Mouse (Mus musculus) liver, embryonic 14.5 days (tissue): Measurements from ENCODE around the gene Hsd17b14. TPM values are rescaled to one million over a fixed set of nuclear protein-coding genes. Genes with fewer than 3 reads are reported as not detected.

Source experiments
- ATAC-seq: fragments of 200-750 bp; cut with Nextera tagmentation; 2 replicates; pipeline ENCODE4 v1.8.0; 2017; ENCODE audit warnings: moderate number of reproducible peaks, mild to moderate bottlenecking, moderate library complexity; ENCODE audit not compliant: insufficient read depth
- DNase-seq, 3 experiments: peaks; one replicate each; pipeline ENCODE4 v3.0.0-alpha.2; 2012 to 2013; ENCODE audit warnings: low read depth in 3 of 3, low spot score in 3 of 3
- H3K27ac ChIP-seq: fragments of 300-500 bp; sonication (generic); 2 replicates; pipeline ENCODE4 v1.5.1; 2014; ENCODE audit warnings: moderate library complexity, mild to moderate bottlenecking, control low read depth, inconsistent platforms
- H3K27me3 ChIP-seq: fragments of 300-500 bp; sonication (generic); 2 replicates; pipeline ENCODE4 v1.6.1; 2014; ENCODE audit warnings: mild to moderate bottlenecking, low read length, moderate library complexity; ENCODE audit not compliant: control insufficient read depth, insufficient read depth
- H3K36me3 ChIP-seq: fragments of 300-500 bp; sonication (generic); replicated peaks from 2 replicates; pipeline ENCODE4 v1.6.1; 2014; ENCODE audit warnings: low read depth; ENCODE audit not compliant: control insufficient read depth, insufficient read depth
- H3K4me1 ChIP-seq, 2 experiments: fragments of 200-500 bp in 1 of 2; fragments of 300-500 bp in 1 of 2; sonication (generic) in 1 of 2; replicated peaks; 2 replicates each; pipeline ENCODE4 v1.6.1; 2012 to 2014; ENCODE audit warnings: antibody characterized with exemption in 1 of 2, inconsistent platforms in 1 of 2, low read length in 1 of 2; ENCODE audit not compliant: control insufficient read depth in 2 of 2, insufficient read depth in 2 of 2
- H3K4me2 ChIP-seq: fragments of 300-500 bp; sonication (generic); 2 replicates; pipeline ENCODE4 v1.6.1; 2014; ENCODE audit warnings: low read depth, mild to moderate bottlenecking, control low read depth, moderate library complexity
- H3K4me3 ChIP-seq, 2 experiments: fragments of 200-500 bp in 1 of 2; fragments of 300-500 bp in 1 of 2; sonication (generic) in 1 of 2; 2 replicates each; pipeline ENCODE4 v1.5.1; 2012 to 2014; ENCODE audit warnings: low read depth in 2 of 2, low read length in 2 of 2, mild to moderate bottlenecking in 2 of 2, control low read depth in 1 of 2, inconsistent platforms in 1 of 2, moderate library complexity in 1 of 2; ENCODE audit not compliant: insufficient read depth in 1 of 2
- H3K9ac ChIP-seq: fragments of 300-500 bp; sonication (generic); replicated peaks from 2 replicates; pipeline ENCODE4 v1.6.1; 2014; ENCODE audit warnings: mild to moderate bottlenecking, control low read depth, moderate library complexity
- H3K9me3 ChIP-seq: fragments of 300-500 bp; sonication (generic); 2 replicates; pipeline ENCODE4 v1.6.1; 2016; ENCODE audit warnings: low read length, mixed read lengths; ENCODE audit not compliant: control insufficient read depth
- CTCF ChIP-seq: IDR thresholded peaks from 2 replicates; pipeline ENCODE4 v1.5.1; 2016; ENCODE audit warnings: antibody characterized with exemption, low read depth, control low read depth
- EP300 ChIP-seq: IDR thresholded peaks from 2 replicates; pipeline ENCODE4 v1.6.1; 2016; ENCODE audit warnings: antibody characterized with exemption, low read depth
- WGBS: fragments of 180-500 bp; shearing (Covaris S2); extraction: QIAGEN DNeasy Blood & Tissue Kit; methylation state at CpG from one replicate; pipeline ENCODE4 v1.1.7; 2014; ENCODE audit not compliant: insufficient replicate concordance; 5-methylcytosine and 5-hydroxymethylcytosine counted together
- polyA plus RNA-seq, 2 experiments: library from polyadenylated mRNA; depleted of rRNA in 1 of 2; stranded (reverse) in 1 of 2; unstranded in 1 of 2; fragments of >200 nt; fragmentation: Nextera tagmentation in 1 of 2; extraction: Ambion mirVana in 1 of 2; gene quantifications; 2 replicates each; pipeline versions ENCODE4 v1.2.1 to v1.2.3; 2012 to 2014

The Hsd17b14 gene
- polyA plus RNA-seq, 2 experiments = 1.2 to 2.1 TPM

DNA sequence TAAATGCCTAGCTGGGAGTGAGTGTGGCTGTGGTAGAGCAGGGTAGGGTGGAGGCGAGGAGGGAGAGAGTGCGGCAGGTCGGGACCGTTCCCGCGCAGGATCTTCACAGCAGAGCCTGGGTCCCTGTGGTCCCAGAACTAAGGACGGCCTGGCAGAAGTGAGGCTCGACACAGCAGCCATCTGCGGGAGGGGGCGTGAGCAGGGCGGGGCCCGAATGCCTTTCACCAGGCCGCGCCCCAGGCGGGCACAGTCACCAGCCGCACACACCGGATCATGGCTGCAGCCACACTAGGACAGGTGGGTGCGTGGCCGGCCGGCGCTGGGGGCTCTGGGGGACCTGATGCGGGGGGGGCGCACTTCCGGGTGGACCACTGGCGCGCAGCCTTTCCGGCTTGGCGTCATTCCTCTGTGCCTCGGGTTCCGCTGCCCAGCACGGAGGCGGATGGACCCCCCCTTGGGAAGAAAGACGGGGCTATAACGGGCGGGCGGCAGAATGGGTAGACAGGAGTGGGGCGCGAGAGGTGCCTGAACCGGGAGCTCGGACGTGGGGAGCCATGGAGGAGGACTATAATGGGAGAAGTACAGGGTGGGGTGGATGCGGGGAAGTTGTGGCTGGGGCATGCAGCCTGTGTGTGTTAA is 15.5 kb downstream of the Hsd17b14 start, which contains the start of gene Bcat2:
Bcat2 (plus strand) TSS at position 51 of the 639 bp plus-strand sequence.
- peak; percentile 57 to 65 (median 57) for DNase-seq
- 2% methylated on average over 42 of the region's 42 CpGs for WGBS
- H3K4me1 ChIP-seq = peaks cover 42 to 46% of the 10 kb centered on the region in 2 experiments

DNA sequence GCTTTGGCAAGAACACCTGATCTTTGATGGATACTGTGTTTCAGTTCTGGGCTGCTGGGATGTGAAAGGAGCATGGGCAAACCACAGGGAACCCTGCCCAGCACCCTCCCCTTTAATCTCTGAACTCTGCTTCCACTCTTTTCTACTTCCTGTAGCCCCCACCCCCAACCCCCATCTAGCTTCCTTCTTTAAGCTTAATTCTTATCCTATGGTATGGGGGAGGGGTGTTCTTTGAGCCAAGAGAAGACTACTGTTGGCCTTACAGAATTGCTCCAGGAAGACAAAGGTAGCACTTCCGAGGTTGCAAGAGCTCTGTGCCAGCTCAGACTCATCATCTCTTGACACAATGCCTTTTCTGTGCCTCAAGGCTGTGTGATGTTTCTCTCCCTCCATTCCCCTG is 17.3 kb downstream of the Hsd17b14 start:
- DNase-seq (no peak), ATAC-seq (no peak)
- Histone ChIP-seq H3K9me3 (no peaks in the 10 kb centered on the region), H3K27ac (no peak overlapping the region), H3K36me3 (peaks cover 4% of the 10 kb centered on the region; the same call in 1 of the 2 replicates), H3K27me3 (no peaks in the 10 kb centered on the region), H3K4me2 (peak overlapping the region; percentile 97), H3K4me1 (peaks cover 42 to 48% of the 10 kb centered on the region in 2 experiments), H3K9ac (0 out of 2 replicates have a peak overlapping the region, but pooled peaks have one; percentile 3), H3K4me3 (no peak overlapping the region)
- no peak for TF ChIP-seq CTCF
- no peak for TF ChIP-seq EP300
- 10% methylated on average over 1 of the region's 1 CpGs for WGBS

More for the DNA sequence above, 15.5 kb downstream of the Hsd17b14 start, which contains the start of gene Bcat2:
- Histone ChIP-seq H3K9me3 (no peaks in the 10 kb centered on the region), H3K27ac (peak within 1 kb of the TSS; percentile 76), H3K4me3 (peak within 1 kb of the TSS; percentile 59 to 83), H3K4me2 (peak within 1 kb of the TSS; percentile 97), H3K27me3 (no peaks in the 10 kb centered on the region), H3K36me3 (no peaks in the 10 kb centered on the region; the same call in 1 of the 2 replicates), H3K9ac (peak within 1 kb of the TSS; percentile 85)
- TF ChIP-seq CTCF (no peak), EP300 (no peak)
- ATAC-seq = peak; percentile 51

DNA sequence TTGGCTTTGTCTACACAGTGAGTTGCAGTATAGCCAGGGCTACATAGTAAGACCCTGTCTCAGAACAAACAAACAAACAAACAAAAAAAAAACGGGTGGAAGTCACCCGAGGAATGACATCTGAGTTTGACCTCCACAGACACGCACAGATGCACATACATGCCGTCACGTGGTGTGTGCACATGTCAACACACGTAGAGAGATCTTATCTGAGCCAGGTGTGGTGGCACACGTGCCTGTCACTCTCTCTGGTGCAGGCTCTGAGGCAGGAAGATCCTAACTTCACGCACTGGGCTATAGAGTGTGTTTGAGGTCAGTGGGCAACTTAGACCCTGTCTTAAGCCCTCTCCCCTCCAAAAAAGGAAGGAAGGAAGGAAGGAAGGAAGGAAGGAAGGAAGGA is 19.3 kb downstream of the Hsd17b14 start:
- no peaks in the 10 kb centered on the region for H3K27me3 ChIP-seq
- peaks cover 4% of the 10 kb centered on the region; the same call in 1 of the 2 replicates for H3K36me3 ChIP-seq
- no peak overlapping the region for H3K9ac ChIP-seq
- peak overlapping the region; percentile 50 to 55 for H3K4me3 ChIP-seq
- peak overlapping the region; percentile 46 for H3K4me2 ChIP-seq
- WGBS = 56% methylated on average over 8 of the region's 8 CpGs
- H3K9me3 ChIP-seq = no peaks in the 10 kb centered on the region
- DNase-seq (no peak), ATAC-seq (no peak)
- H3K4me1 ChIP-seq = peaks cover 27 to 31% of the 10 kb centered on the region in 2 experiments
- TF ChIP-seq CTCF = no peak
- no peak for TF ChIP-seq EP300
- H3K27ac ChIP-seq = no peak overlapping the region

DNA sequence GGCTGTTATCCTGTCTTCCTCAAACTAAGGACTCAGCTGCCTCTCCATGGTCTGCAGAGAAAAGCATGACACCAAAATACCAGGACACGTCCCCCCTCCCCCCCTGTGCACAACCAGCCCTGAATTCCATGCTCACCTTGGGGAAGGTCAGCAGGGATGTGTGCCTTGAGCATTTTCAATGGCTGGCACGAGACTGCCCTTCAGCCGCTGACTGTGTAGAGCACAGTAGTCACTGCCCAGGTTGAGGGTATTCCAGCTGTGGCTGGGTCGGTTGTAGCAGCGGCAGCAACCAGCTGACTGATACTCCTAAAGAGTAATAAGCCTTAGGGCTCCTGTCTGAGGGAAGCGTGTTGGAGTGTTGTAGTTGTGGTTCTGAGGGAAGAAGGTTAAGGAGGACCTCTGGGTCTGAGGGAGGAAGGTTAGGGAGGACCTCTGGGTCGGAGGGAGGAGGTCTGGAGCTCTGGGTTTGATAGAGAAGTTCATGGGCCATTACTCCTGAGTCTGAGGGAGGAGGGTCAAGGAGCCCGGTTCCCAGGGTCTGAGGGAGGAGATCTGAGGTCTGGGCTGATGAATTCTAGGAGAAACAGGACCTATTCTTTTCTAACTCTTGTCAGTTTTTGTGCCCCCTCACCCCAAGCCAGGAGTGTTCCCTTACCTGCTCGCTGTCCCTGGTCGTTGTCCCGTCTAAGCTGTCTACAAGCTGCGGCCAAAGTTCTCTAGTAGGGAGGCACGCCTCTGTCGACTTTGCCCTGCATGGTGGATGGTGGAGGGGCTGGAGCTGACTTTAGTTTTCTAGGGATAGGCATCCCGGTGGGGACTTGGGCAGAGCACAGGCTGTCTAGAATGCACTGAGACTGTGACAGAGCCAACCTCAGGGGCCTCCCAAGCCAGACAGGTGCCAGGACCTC is 20.0 kb downstream of the Hsd17b14 start:
- Histone ChIP-seq H3K9me3 (no peaks in the 10 kb centered on the region), H3K27ac (no peak overlapping the region), H3K4me3 (peak overlapping the region; percentile 50 to 55), H3K27me3 (no peaks in the 10 kb centered on the region), H3K4me1 (peaks cover 19 to 24% of the 10 kb centered on the region in 2 experiments), H3K4me2 (peak overlapping the region; percentile 46), H3K36me3 (peaks cover 4% of the 10 kb centered on the region; the same call in 1 of the 2 replicates), H3K9ac (peak overlapping the region; percentile 34; the same call in 1 of the 2 replicates)
- DNase-seq (no peak), ATAC-seq (peak; percentile 31; the same call in 1 of the 2 replicates)
- WGBS = 66% methylated on average over 15 of the region's 15 CpGs
- TF ChIP-seq CTCF (no peak), EP300 (no peak)

DNA sequence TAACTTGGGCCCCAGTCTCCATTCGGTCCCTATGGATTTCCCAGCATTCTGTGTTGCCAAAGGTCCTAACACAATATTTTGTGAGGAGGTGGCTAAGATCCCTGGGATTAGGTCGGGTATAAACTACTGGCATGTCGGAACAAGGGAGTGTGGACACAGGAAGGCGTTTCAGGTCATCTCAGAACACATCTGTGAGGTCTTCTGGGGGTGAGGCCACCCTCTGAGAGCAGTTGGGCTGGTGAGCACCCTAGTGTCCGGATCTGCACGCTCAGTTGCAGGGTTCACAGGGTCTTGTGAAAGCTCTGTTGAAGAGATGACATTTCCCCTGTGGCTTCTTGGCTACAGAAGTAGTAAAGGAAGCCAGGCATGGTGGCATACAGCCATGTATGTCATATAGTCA is 31.2 kb downstream of the Hsd17b14 start:
- 0 out of 4 replicates have a peak, but pooled peaks cover 0 to 4% of the 10 kb centered on the region in 2 experiments for H3K4me1 ChIP-seq
- TF ChIP-seq EP300 (no peak), CTCF (no peak)
- DNase-seq (no peak), ATAC-seq (no peak)
- H3K27ac ChIP-seq = no peak overlapping the region
- H3K9me3 ChIP-seq = no peaks in the 10 kb centered on the region
- peaks cover 4% of the 10 kb centered on the region; the same call in 1 of the 2 replicates for H3K36me3 ChIP-seq
- no peak overlapping the region for H3K9ac ChIP-seq
- H3K27me3 ChIP-seq = no peaks in the 10 kb centered on the region
- H3K4me2 ChIP-seq = no peak overlapping the region
- H3K4me3 ChIP-seq = no peak overlapping the region
- 78% methylated on average over 6 of the region's 6 CpGs for WGBS
